Mouse (Mus musculus) heart, postnatal 0 days (tissue): Measurements from ENCODE around the gene Trim2. TPM values are rescaled to one million over a fixed set of nuclear protein-coding genes. Genes with fewer than 3 reads are reported as not detected.

Source experiments
- ATAC-seq: fragments of 200-750 bp; cut with Nextera tagmentation; 2 replicates; pipeline ENCODE4 v1.8.0; 2017; ENCODE audit warnings: low read depth, moderate number of reproducible peaks, moderate library complexity; ENCODE audit not compliant: insufficient read depth
- DNase-seq: peaks from one replicate; pipeline ENCODE4 v3.0.0-alpha.2; 2016; ENCODE audit warnings: low spot score
- H3K27ac ChIP-seq: fragments of 300-500 bp; sonication (generic); 2 replicates; pipeline ENCODE4 v1.5.1; 2014; ENCODE audit warnings: low read depth, mild to moderate bottlenecking
- H3K27me3 ChIP-seq: fragments of 300-500 bp; sonication (generic); 2 replicates; pipeline ENCODE4 v1.6.1; 2014; ENCODE audit warnings: low read length, mixed read lengths; ENCODE audit not compliant: control insufficient read depth, insufficient read depth
- H3K36me3 ChIP-seq: fragments of 300-500 bp; sonication (generic); replicated peaks from 2 replicates; pipeline ENCODE4 v1.6.1; 2014; ENCODE audit warnings: low read length, mixed read lengths; ENCODE audit not compliant: control insufficient read depth, insufficient read depth
- H3K4me1 ChIP-seq: fragments of 300-500 bp; sonication (generic); 2 replicates; pipeline ENCODE4 v1.6.1; 2014; ENCODE audit warnings: antibody characterized with exemption; ENCODE audit not compliant: control insufficient read depth, insufficient read depth
- H3K4me2 ChIP-seq: fragments of 300-500 bp; sonication (generic); 2 replicates; pipeline ENCODE4 v1.6.1; 2014; ENCODE audit warnings: low read depth, mild to moderate bottlenecking, low read length, moderate library complexity
- H3K4me3 ChIP-seq: fragments of 300-500 bp; sonication (generic); 2 replicates; pipeline ENCODE4 v1.5.1; 2014; ENCODE audit warnings: low read depth, low read length
- H3K9ac ChIP-seq: fragments of 300-500 bp; sonication (generic); replicated peaks from 2 replicates; pipeline ENCODE4 v1.6.1; 2014; ENCODE audit warnings: low read depth, low read length, mixed read lengths
- H3K9me3 ChIP-seq: fragments of 300-500 bp; sonication (generic); replicated peaks from 2 replicates; pipeline ENCODE4 v1.6.1; 2016; ENCODE audit warnings: low read length; ENCODE audit not compliant: control insufficient read depth
- CTCF ChIP-seq: IDR thresholded peaks from 2 replicates; pipeline ENCODE4 v1.5.1; 2016; ENCODE audit warnings: antibody characterized with exemption, control low read depth, low read depth
- EP300 ChIP-seq: IDR thresholded peaks from 2 replicates; pipeline ENCODE4 v1.6.1; 2016; ENCODE audit warnings: antibody characterized with exemption, low read depth
- WGBS: fragments of 180-500 bp; shearing (Covaris S2); extraction: QIAGEN DNeasy Blood & Tissue Kit; methylation state at CpG from one replicate; pipeline ENCODE4 v1.1.7; 2014; 5-methylcytosine and 5-hydroxymethylcytosine counted together
- polyA plus RNA-seq: library from polyadenylated mRNA; unstranded; fragments of >200 nt; fragmentation: Nextera tagmentation; extraction: Ambion mirVana; gene quantifications from 2 replicates; pipeline ENCODE4 v1.2.1, GENCODE M21; 2015
- total RNA-seq: library from RNA; depleted of rRNA; stranded (reverse); fragments of >200 nt; gene quantifications from 2 replicates; pipeline ENCODE4 v1.2.3, GENCODE M21; 2014; ENCODE audit warnings: low replicate concordance

The Trim2 gene
- total and polyA plus RNA-seq, 2 experiments from 2014 or later: 6.0 to 6.1 TPM

DNA sequence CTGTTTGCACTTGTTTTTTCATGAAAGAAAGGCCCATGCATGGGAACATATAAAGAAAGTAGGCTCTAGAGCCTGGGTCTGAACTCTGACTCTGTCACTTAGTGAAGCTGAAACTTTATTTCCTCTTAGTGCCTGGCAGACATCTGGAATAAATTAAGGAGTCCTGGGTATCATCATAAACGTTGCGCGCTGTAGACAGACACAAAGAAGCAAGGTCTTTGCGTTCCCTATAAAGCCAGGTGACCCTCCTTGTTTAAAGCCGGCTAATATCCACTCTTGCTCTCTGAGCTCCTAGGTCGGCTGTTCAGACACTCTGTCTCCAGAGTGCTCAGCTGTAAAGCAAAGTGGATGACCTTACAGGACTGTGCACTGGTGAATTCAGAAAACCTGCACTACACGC lies 165.7 kb downstream of the Trim2 start:
- no peak overlapping the region for H3K4me3 ChIP-seq
- 66% methylated on average over 7 of the region's 7 CpGs for WGBS
- no peaks in the 10 kb centered on the region for H3K9me3 ChIP-seq

DNA sequence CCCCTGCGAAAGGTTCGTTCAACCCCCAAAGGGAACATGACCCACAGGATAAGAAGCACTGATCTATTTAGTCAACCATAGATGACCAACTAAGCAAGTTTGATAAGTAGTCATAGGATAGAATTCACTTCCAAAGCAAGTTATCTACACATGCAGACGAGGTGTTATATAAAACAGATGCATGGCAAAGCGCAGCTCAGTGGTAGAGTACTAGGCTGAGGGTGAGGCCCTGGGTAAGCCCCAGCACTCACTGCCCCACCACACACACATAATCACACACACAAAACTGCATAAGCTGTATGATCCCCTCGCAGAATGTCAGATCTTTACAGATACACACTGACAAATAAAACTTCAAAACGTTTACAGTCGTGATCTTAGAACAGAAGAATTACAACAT lies 170.2 kb downstream of the Trim2 start:
- H3K27ac ChIP-seq: no peak overlapping the region
- TF ChIP-seq EP300 (no peak), CTCF (no peak)
- 72% methylated on average over 7 of the region's 7 CpGs for WGBS

More for the DNA sequence above, 165.7 kb downstream of the Trim2 start:
- Histone ChIP-seq H3K27ac (no peak overlapping the region), H3K9ac (no peak overlapping the region), H3K27me3 (no peaks in the 10 kb centered on the region), H3K4me2 (no peak overlapping the region), H3K4me1 (no peaks in the 10 kb centered on the region), H3K36me3 (no peaks in the 10 kb centered on the region)
- no peak for DNase-seq
- TF ChIP-seq EP300 (no peak), CTCF (no peak)
- no peak for ATAC-seq

GRCm38 (mm10) chr3:84135933-84136332 lies 170.7 kb downstream of the Trim2 start:
- H3K27ac ChIP-seq: no peak overlapping the region
- ATAC-seq: no peak
- no peaks in the 10 kb centered on the region for H3K27me3 ChIP-seq
- TF ChIP-seq EP300: no peak
- no peak for TF ChIP-seq CTCF
- WGBS: 58% methylated on average over 6 of the region's 6 CpGs
- H3K36me3 ChIP-seq: no peaks in the 10 kb centered on the region
- H3K4me1 ChIP-seq: no peaks in the 10 kb centered on the region
- no peak for DNase-seq
- H3K9me3 ChIP-seq: no peaks in the 10 kb centered on the region
- no peak overlapping the region for H3K9ac ChIP-seq
- no peak overlapping the region for H3K4me2 ChIP-seq
- H3K4me3 ChIP-seq: no peak overlapping the region

More for the DNA sequence above, 170.2 kb downstream of the Trim2 start:
- H3K27me3 ChIP-seq: no peaks in the 10 kb centered on the region
- H3K4me2 ChIP-seq: no peak overlapping the region
- no peaks in the 10 kb centered on the region for H3K9me3 ChIP-seq
- H3K4me1 ChIP-seq: no peaks in the 10 kb centered on the region
- no peaks in the 10 kb centered on the region for H3K36me3 ChIP-seq
- no peak overlapping the region for H3K9ac ChIP-seq
- DNase-seq (no peak), ATAC-seq (no peak)
- H3K4me3 ChIP-seq: no peak overlapping the region

GRCm38 (mm10) chr3:84135387-84135786 lies 171.3 kb downstream of the Trim2 start:
- Histone ChIP-seq H3K4me3 (no peak overlapping the region), H3K4me2 (0 out of 2 replicates have a peak overlapping the region, but pooled peaks have one; percentile 31), H3K27me3 (no peaks in the 10 kb centered on the region), H3K9me3 (no peaks in the 10 kb centered on the region), H3K4me1 (no peaks in the 10 kb centered on the region), H3K36me3 (no peaks in the 10 kb centered on the region), H3K27ac (no peak overlapping the region), H3K9ac (no peak overlapping the region)
- ATAC-seq (peak; percentile 77; the same call in 1 of the 2 replicates), DNase-seq (no peak)
- 38% methylated on average over 9 of the region's 9 CpGs for WGBS
- TF ChIP-seq CTCF: no peak
- TF ChIP-seq EP300: no peak

DNA sequence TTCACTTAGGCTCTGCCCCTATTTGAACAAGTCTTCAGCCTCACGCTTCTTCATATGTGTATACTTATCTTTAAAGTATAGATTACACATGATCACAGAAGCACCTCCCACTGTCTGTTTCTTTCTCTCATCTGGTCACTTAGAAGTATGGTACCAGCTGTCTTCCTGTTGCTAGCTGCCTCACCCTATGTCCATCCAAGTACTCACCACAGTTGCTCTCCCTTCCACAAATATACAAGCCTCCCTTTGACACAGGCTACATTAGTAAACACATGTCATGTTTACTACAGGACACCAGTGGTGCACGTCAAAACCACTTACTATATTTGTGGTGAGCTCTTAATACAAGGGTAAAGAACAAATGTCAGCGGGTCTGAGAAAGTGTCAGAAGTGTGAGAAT lies 175.3 kb downstream of the Trim2 start:
- H3K9me3 ChIP-seq: no peaks in the 10 kb centered on the region
- H3K36me3 ChIP-seq: no peaks in the 10 kb centered on the region
- no peaks in the 10 kb centered on the region for H3K4me1 ChIP-seq
- 80% methylated on average over 3 of the region's 3 CpGs for WGBS
- H3K27me3 ChIP-seq: no peaks in the 10 kb centered on the region
- no peak overlapping the region for H3K27ac ChIP-seq
- DNase-seq: no peak
- H3K9ac ChIP-seq: no peak overlapping the region
- ATAC-seq: no peak
- TF ChIP-seq CTCF (no peak), EP300 (no peak)
- H3K4me2 ChIP-seq: no peak overlapping the region
- H3K4me3 ChIP-seq: no peak overlapping the region

GRCm38 (mm10) chr3:84130776-84131175 lies 175.9 kb downstream of the Trim2 start:
- H3K9me3 ChIP-seq: no peaks in the 10 kb centered on the region

More at GRCm38 (mm10) chr3:84130776-84131175, 175.9 kb downstream of the Trim2 start:
- H3K9ac ChIP-seq: no peak overlapping the region
- H3K27me3 ChIP-seq: no peaks in the 10 kb centered on the region
- ATAC-seq (no peak), DNase-seq (no peak)
- H3K27ac ChIP-seq: no peak overlapping the region
- H3K4me1 ChIP-seq: no peaks in the 10 kb centered on the region
- no peak overlapping the region for H3K4me2 ChIP-seq
- 50% methylated on average over 5 of the region's 5 CpGs for WGBS
- no peaks in the 10 kb centered on the region for H3K36me3 ChIP-seq
- TF ChIP-seq EP300: no peak
- no peak for TF ChIP-seq CTCF
- H3K4me3 ChIP-seq: no peak overlapping the region
